Mouse (Mus musculus) heart, embryonic 15.5 days (tissue): ENCODE results near the gene Psmd14. TPM values are rescaled to one million over a fixed set of nuclear protein-coding genes. Genes with fewer than 3 reads are reported as not detected.

Experiments
- ATAC-seq: fragments of 200-750 bp; cut with Nextera tagmentation; replicated peaks from 2 replicates; pipeline ENCODE4 v1.8.0; 2017; ENCODE audit warnings: low read depth, moderate TSS enrichment; ENCODE audit not compliant: insufficient number of reproducible peaks, insufficient read depth, low FRiP score
- H3K27ac ChIP-seq: fragments of 300-500 bp; sonication (generic); 2 replicates; pipeline ENCODE4 v1.5.1; 2015; ENCODE audit warnings: mild to moderate bottlenecking, inconsistent platforms
- H3K27me3 ChIP-seq: fragments of 300-500 bp; sonication (generic); 2 replicates; pipeline ENCODE4 v1.6.1; 2015; ENCODE audit warnings: inconsistent platforms
- H3K36me3 ChIP-seq: fragments of 300-500 bp; sonication (generic); 2 replicates; pipeline ENCODE4 v1.6.1; 2015; ENCODE audit warnings: mild to moderate bottlenecking, inconsistent platforms
- H3K4me1 ChIP-seq: fragments of 300-500 bp; sonication (generic); replicated peaks from 2 replicates; pipeline ENCODE4 v1.6.1; 2015; ENCODE audit warnings: inconsistent platforms
- H3K4me2 ChIP-seq: fragments of 300-500 bp; sonication (generic); 2 replicates; pipeline ENCODE4 v1.6.1; 2015; ENCODE audit warnings: inconsistent platforms, mild to moderate bottlenecking, moderate library complexity
- H3K4me3 ChIP-seq: fragments of 300-500 bp; sonication (generic); 2 replicates; pipeline ENCODE4 v1.5.1; 2015; ENCODE audit warnings: mild to moderate bottlenecking, inconsistent platforms
- H3K9ac ChIP-seq: fragments of 300-500 bp; sonication (generic); 2 replicates; pipeline ENCODE4 v1.6.1; 2015; ENCODE audit warnings: mild to moderate bottlenecking, inconsistent platforms
- H3K9me3 ChIP-seq: fragments of 300-500 bp; sonication (generic); replicated peaks from 2 replicates; pipeline ENCODE4 v1.6.1; 2016; ENCODE audit warnings: inconsistent platforms
- WGBS: fragments of 180-500 bp; shearing (Covaris S2); methylation state at CpG from one replicate; pipeline ENCODE4 v1.1.7; 2015; ENCODE audit warnings: mixed read lengths; 5-methylcytosine and 5-hydroxymethylcytosine counted together
- polyA plus RNA-seq: library from polyadenylated mRNA; unstranded; fragments of >200 nt; fragmentation: Nextera tagmentation; extraction: Ambion mirVana; gene quantifications from 2 replicates; pipeline ENCODE4 v1.2.1, GENCODE M21; 2015

Psmd14 gene
- polyA plus RNA-seq, 1 experiment from 2014 or later = 111 TPM

GRCm38 (mm10) chr2:61722401-61722982 lies 11.0 kb downstream of the Psmd14 start:
- H3K4me2 ChIP-seq = no peak overlapping the region
- H3K4me1 ChIP-seq = no peaks in the 10 kb centered on the region
- no peak overlapping the region for H3K27ac ChIP-seq
- H3K27me3 ChIP-seq = no peaks in the 10 kb centered on the region
- ATAC-seq = no peak
- H3K4me3 ChIP-seq = no peak overlapping the region
- H3K9ac ChIP-seq = no peak overlapping the region
- no peaks in the 10 kb centered on the region for H3K9me3 ChIP-seq
- WGBS = 78% methylated on average over 4 of the region's 4 CpGs
- H3K36me3 ChIP-seq = no peaks in the 10 kb centered on the region

GRCm38 (mm10) chr2:61732802-61733486 lies 21.4 kb downstream of the Psmd14 start:
- ATAC-seq = no peak
- Histone ChIP-seq H3K4me1 (no peaks in the 10 kb centered on the region), H3K36me3 (no peaks in the 10 kb centered on the region), H3K9me3 (no peaks in the 10 kb centered on the region), H3K4me2 (no peak overlapping the region), H3K27ac (no peak overlapping the region), H3K9ac (no peak overlapping the region), H3K4me3 (no peak overlapping the region), H3K27me3 (no peaks in the 10 kb centered on the region)
- WGBS = 90% methylated on average over 11 of the region's 11 CpGs

- Histone ChIP-seq H3K9me3 (no peaks in the 10 kb centered on the region), H3K36me3 (no peaks in the 10 kb centered on the region), H3K9ac (no peak overlapping the region), H3K27ac (no peak overlapping the region), H3K4me3 (no peak overlapping the region), H3K27me3 (no peaks in the 10 kb centered on the region), H3K4me2 (no peak overlapping the region), H3K4me1 (no peaks in the 10 kb centered on the region)
- WGBS = 77% methylated on average over 1 of the region's 1 CpGs
- no peak for ATAC-seq
Measured at GRCm38 (mm10) chr2:61734175-61734574, 22.7 kb downstream of the Psmd14 start.

- Histone ChIP-seq H3K9me3 (no peaks in the 10 kb centered on the region), H3K27me3 (no peaks in the 10 kb centered on the region), H3K4me1 (no peaks in the 10 kb centered on the region), H3K4me2 (no peak overlapping the region), H3K4me3 (no peak overlapping the region), H3K36me3 (no peaks in the 10 kb centered on the region), H3K9ac (no peak overlapping the region), H3K27ac (no peak overlapping the region)
- no peak for ATAC-seq
- 57% methylated on average over 1 of the region's 1 CpGs for WGBS
Measured at GRCm38 (mm10) chr2:61746051-61746450, 34.6 kb downstream of the Psmd14 start.

- Histone ChIP-seq H3K27me3 (no peaks in the 10 kb centered on the region), H3K9me3 (no peaks in the 10 kb centered on the region)
- WGBS = 41% methylated on average over 2 of the region's 2 CpGs
Measured at GRCm38 (mm10) chr2:61746580-61746979, 35.1 kb downstream of the Psmd14 start.

GRCm38 (mm10) chr2:61747411-61747810 lies 35.9 kb downstream of the Psmd14 start:
- H3K4me3 ChIP-seq = no peak overlapping the region
- WGBS = 42% methylated on average over 2 of the region's 2 CpGs
- H3K9ac ChIP-seq = no peak overlapping the region
- no peaks in the 10 kb centered on the region for H3K4me1 ChIP-seq
- H3K36me3 ChIP-seq = no peaks in the 10 kb centered on the region
- H3K9me3 ChIP-seq = no peaks in the 10 kb centered on the region
- H3K27ac ChIP-seq = no peak overlapping the region
- H3K27me3 ChIP-seq = no peaks in the 10 kb centered on the region
- ATAC-seq = no peak
- H3K4me2 ChIP-seq = no peak overlapping the region

More at GRCm38 (mm10) chr2:61746580-61746979, 35.1 kb downstream of the Psmd14 start:
- H3K4me1 ChIP-seq = no peaks in the 10 kb centered on the region
- H3K4me2 ChIP-seq = no peak overlapping the region
- H3K9ac ChIP-seq = no peak overlapping the region
- H3K36me3 ChIP-seq = no peaks in the 10 kb centered on the region
- no peak overlapping the region for H3K27ac ChIP-seq
- ATAC-seq = no peak
- no peak overlapping the region for H3K4me3 ChIP-seq

GRCm38 (mm10) chr2:61750702-61751101 lies 39.2 kb downstream of the Psmd14 start:
- Histone ChIP-seq H3K27ac (no peak overlapping the region), H3K9ac (no peak overlapping the region), H3K9me3 (no peaks in the 10 kb centered on the region), H3K4me2 (no peak overlapping the region), H3K4me1 (no peaks in the 10 kb centered on the region), H3K4me3 (no peak overlapping the region), H3K36me3 (no peaks in the 10 kb centered on the region), H3K27me3 (no peaks in the 10 kb centered on the region)
- 95% methylated on average over 1 of the region's 1 CpGs for WGBS
- ATAC-seq = no peak

- H3K9ac ChIP-seq = no peak overlapping the region
- no peaks in the 10 kb centered on the region for H3K27me3 ChIP-seq
- WGBS = 65% methylated on average over 2 of the region's 2 CpGs
- H3K27ac ChIP-seq = no peak overlapping the region
- H3K4me1 ChIP-seq = no peaks in the 10 kb centered on the region
- no peak overlapping the region for H3K4me3 ChIP-seq
- H3K36me3 ChIP-seq = no peaks in the 10 kb centered on the region
- H3K4me2 ChIP-seq = no peak overlapping the region
- ATAC-seq = no peak
- H3K9me3 ChIP-seq = no peaks in the 10 kb centered on the region
Measured at GRCm38 (mm10) chr2:61751286-61751685, 39.8 kb downstream of the Psmd14 start.

- H3K27me3 ChIP-seq = no peaks in the 10 kb centered on the region
- H3K9ac ChIP-seq = no peak overlapping the region
- ATAC-seq = no peak
- no peak overlapping the region for H3K4me2 ChIP-seq
- no peak overlapping the region for H3K4me3 ChIP-seq
- H3K36me3 ChIP-seq = no peaks in the 10 kb centered on the region
- H3K4me1 ChIP-seq = no peaks in the 10 kb centered on the region
- H3K27ac ChIP-seq = no peak overlapping the region
- no peaks in the 10 kb centered on the region for H3K9me3 ChIP-seq
Measured at GRCm38 (mm10) chr2:61752362-61752761, 40.9 kb downstream of the Psmd14 start.

- peaks cover 6% of the 10 kb centered on the region; the same call in 1 of the 2 replicates for H3K4me1 ChIP-seq
- H3K9ac ChIP-seq = no peak overlapping the region
- no peaks in the 10 kb centered on the region for H3K9me3 ChIP-seq
- no peaks in the 10 kb centered on the region for H3K36me3 ChIP-seq
- H3K4me3 ChIP-seq = no peak overlapping the region
- no peak overlapping the region for H3K27ac ChIP-seq
- H3K4me2 ChIP-seq = no peak overlapping the region
- ATAC-seq = no peak
- H3K27me3 ChIP-seq = no peaks in the 10 kb centered on the region
Measured at GRCm38 (mm10) chr2:61754989-61755388, 43.5 kb downstream of the Psmd14 start.

- Histone ChIP-seq H3K27me3 (no peaks in the 10 kb centered on the region), H3K9me3 (no peaks in the 10 kb centered on the region), H3K4me1 (peaks cover 6% of the 10 kb centered on the region; the same call in 1 of the 2 replicates), H3K4me3 (no peak overlapping the region), H3K9ac (no peak overlapping the region), H3K4me2 (no peak overlapping the region), H3K27ac (no peak overlapping the region), H3K36me3 (no peaks in the 10 kb centered on the region)
- ATAC-seq = no peak
- WGBS = 69% methylated on average over 5 of the region's 5 CpGs
Measured at GRCm38 (mm10) chr2:61759234-61759855, 47.9 kb downstream of the Psmd14 start.

GRCm38 (mm10) chr2:61760044-61760443 lies 48.5 kb downstream of the Psmd14 start:
- no peak overlapping the region for H3K4me3 ChIP-seq
- no peaks in the 10 kb centered on the region for H3K27me3 ChIP-seq
- peaks cover 6% of the 10 kb centered on the region; the same call in 1 of the 2 replicates for H3K4me1 ChIP-seq
- H3K27ac ChIP-seq = no peak overlapping the region
- no peak overlapping the region for H3K4me2 ChIP-seq
- H3K36me3 ChIP-seq = no peaks in the 10 kb centered on the region
- H3K9ac ChIP-seq = no peak overlapping the region
- no peaks in the 10 kb centered on the region for H3K9me3 ChIP-seq
- ATAC-seq = no peak
- WGBS = 59% methylated on average over 3 of the region's 3 CpGs
